Mouse (Mus musculus): Measurements from ENCODE around the gene Dmwd. TPM values are rescaled to one million over a fixed set of nuclear protein-coding genes. Genes with fewer than 3 reads are reported as not detected.

The Dmwd gene
- polyA plus RNA-seq, 1 experiment = 59.8 TPM

GRCm38 (mm10) chr7:19048006-19048527 is 28.0 kb upstream of the Dmwd start:
- H3K27me3 ChIP-seq (replicated peaks; ENCODE audit: control insufficient read depth, insufficient read depth, low read length) = no peaks in the 10 kb centered on the region
- WGBS = 85% methylated on average over 14 of the region's 14 CpGs
- no peak for TF ChIP-seq POLR2A (IDR thresholded peaks at IDR 0.05; ENCODE audit: low read depth, low read length)
- TF ChIP-seq CTCF (conservative IDR thresholded peaks at IDR 0.05; ENCODE audit: insufficient read depth, insufficient read length, low read depth, low read length) = no peak

GRCm38 (mm10) chr7:19049252-19049651 is 26.8 kb upstream of the Dmwd start:
- Histone ChIP-seq H3K27me3 (replicated peaks; ENCODE audit: control insufficient read depth, insufficient read depth, low read length) (no peaks in the 10 kb centered on the region), H3K4me1 (ENCODE audit: control insufficient read depth, insufficient read depth, low read length) (no peaks in the 10 kb centered on the region), H3K4me3 (ENCODE audit: insufficient read depth, low read depth, low read length) (no peak overlapping the region), H3K36me3 (ENCODE audit: control insufficient read depth, insufficient read depth, low read length) (peaks cover 2% of the 10 kb centered on the region; the same call in 1 of the 2 replicates), H3K27ac (ENCODE audit: insufficient read depth, low read depth, low read length) (no peak overlapping the region)
- 85% methylated on average over 5 of the region's 5 CpGs for WGBS
- no peak for DNase-seq
- TF ChIP-seq CTCF (conservative IDR thresholded peaks at IDR 0.05; ENCODE audit: insufficient read depth, insufficient read length, low read depth, low read length) = no peak
- TF ChIP-seq POLR2A (IDR thresholded peaks at IDR 0.05; ENCODE audit: low read depth, low read length) = no peak

More at GRCm38 (mm10) chr7:19048006-19048527, 28.0 kb upstream of the Dmwd start:
- peaks cover 2% of the 10 kb centered on the region; the same call in 1 of the 2 replicates for H3K36me3 ChIP-seq (ENCODE audit: control insufficient read depth, insufficient read depth, low read length)
- no peak overlapping the region for H3K4me3 ChIP-seq (ENCODE audit: insufficient read depth, low read depth, low read length)
- H3K4me1 ChIP-seq (ENCODE audit: control insufficient read depth, insufficient read depth, low read length) = no peaks in the 10 kb centered on the region
- DNase-seq = no peak
- no peak overlapping the region for H3K27ac ChIP-seq (ENCODE audit: insufficient read depth, low read depth, low read length)

DNA sequence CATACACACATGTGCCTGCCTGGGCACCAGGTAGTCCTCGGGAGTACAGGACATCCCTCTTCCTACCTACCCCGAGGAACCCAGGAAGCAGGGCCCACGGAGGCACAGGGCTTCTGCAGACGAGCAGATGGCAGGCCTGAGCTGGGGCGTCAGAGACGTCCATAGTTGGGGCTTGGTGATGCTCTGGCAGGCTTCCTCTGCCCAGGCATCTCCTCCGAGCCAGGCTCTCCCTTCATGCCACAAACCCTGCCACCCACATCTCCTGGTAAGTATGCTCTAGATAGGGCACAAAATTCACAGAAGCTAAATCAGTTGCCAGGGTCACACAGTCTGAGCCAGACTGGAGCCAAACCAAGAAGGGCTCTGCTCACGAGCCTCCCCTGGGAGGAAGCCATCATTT is 25.9 kb upstream of the Dmwd start:
- H3K27ac ChIP-seq (ENCODE audit: insufficient read depth, low read depth, low read length) = no peak overlapping the region
- peaks cover 2% of the 10 kb centered on the region; the same call in 1 of the 2 replicates for H3K36me3 ChIP-seq (ENCODE audit: control insufficient read depth, insufficient read depth, low read length)
- TF ChIP-seq CTCF (conservative IDR thresholded peaks at IDR 0.05; ENCODE audit: insufficient read depth, insufficient read length, low read depth, low read length) = no peak
- TF ChIP-seq POLR2A (IDR thresholded peaks at IDR 0.05; ENCODE audit: low read depth, low read length) = no peak
- no peaks in the 10 kb centered on the region for H3K4me1 ChIP-seq (ENCODE audit: control insufficient read depth, insufficient read depth, low read length)
- no peak for DNase-seq
- WGBS = 78% methylated on average over 8 of the region's 8 CpGs
- no peaks in the 10 kb centered on the region for H3K27me3 ChIP-seq (replicated peaks; ENCODE audit: control insufficient read depth, insufficient read depth, low read length)
- no peak overlapping the region for H3K4me3 ChIP-seq (ENCODE audit: insufficient read depth, low read depth, low read length)

DNA sequence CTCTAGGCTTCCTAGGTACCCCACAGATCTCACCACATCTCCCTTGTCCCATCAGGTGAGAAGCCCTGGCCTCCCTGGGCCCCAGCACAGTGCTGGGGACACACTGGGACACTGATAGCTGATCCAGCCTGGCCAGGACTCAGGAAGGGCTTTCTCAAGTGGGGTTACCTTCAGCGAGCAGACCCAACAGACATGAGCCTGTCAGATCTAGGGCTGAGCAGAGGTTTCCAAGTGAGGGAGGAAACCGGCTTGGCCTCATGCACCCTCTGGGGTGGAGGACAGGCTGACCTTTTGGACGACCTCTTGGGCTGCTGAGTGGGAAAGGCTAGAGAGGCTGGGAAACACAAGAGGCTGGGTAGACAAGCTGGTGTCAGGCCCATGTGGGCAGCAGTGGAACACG is 24.9 kb upstream of the Dmwd start:
- 58% methylated on average over 4 of the region's 4 CpGs for WGBS
- no peak for TF ChIP-seq POLR2A (IDR thresholded peaks at IDR 0.05; ENCODE audit: low read depth, low read length)
- TF ChIP-seq CTCF (conservative IDR thresholded peaks at IDR 0.05; ENCODE audit: insufficient read depth, insufficient read length, low read depth, low read length) = no peak
- Histone ChIP-seq H3K36me3 (ENCODE audit: control insufficient read depth, insufficient read depth, low read length) (peaks cover 2% of the 10 kb centered on the region; the same call in 1 of the 2 replicates), H3K27ac (ENCODE audit: insufficient read depth, low read depth, low read length) (no peak overlapping the region), H3K27me3 (replicated peaks; ENCODE audit: control insufficient read depth, insufficient read depth, low read length) (no peaks in the 10 kb centered on the region), H3K4me3 (ENCODE audit: insufficient read depth, low read depth, low read length) (no peak overlapping the region), H3K4me1 (ENCODE audit: control insufficient read depth, insufficient read depth, low read length) (no peaks in the 10 kb centered on the region)
- no peak for DNase-seq

DNA sequence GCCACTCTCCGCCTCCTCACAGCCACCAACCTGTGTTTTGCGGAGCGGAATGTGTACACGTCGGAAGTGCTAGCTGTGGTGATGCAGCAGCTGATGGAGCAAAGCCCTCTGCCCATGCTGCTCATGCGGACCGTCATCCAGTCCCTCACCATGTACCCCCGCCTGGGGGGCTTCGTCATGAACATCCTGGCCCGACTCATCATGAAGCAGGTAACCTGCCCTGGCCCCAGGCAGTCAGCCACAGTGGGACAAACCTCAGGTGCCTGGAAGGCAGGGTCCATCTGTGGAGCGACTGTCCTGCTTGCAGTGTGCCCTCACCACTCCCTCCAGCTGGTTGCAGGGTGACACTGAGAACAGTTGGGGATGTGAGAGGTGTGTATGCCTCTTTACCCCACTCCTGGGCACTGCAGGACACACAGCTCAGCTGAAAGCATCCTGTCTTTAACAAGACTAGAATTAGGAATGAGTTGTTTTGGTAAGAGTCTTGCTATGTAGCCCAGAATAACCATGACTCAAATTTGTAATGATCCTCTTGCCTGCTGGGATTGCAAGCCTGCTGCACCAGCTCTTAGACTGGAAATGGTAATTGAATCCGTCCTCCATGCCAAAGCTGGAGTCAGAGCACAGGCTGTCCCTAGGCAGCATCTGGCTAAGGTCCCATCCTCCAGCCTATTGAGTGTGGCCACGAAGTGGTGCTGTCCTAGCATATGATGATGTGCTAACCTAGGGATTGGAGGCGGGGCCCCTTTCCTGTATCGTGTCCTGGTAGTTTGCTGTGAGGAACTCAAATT is 23.5 kb upstream of the Dmwd start:
- Histone ChIP-seq H3K27ac (ENCODE audit: insufficient read depth, low read depth, low read length) (no peak overlapping the region), H3K4me1 (ENCODE audit: control insufficient read depth, insufficient read depth, low read length) (no peaks in the 10 kb centered on the region), H3K27me3 (replicated peaks; ENCODE audit: control insufficient read depth, insufficient read depth, low read length) (no peaks in the 10 kb centered on the region), H3K36me3 (ENCODE audit: control insufficient read depth, insufficient read depth, low read length) (peaks cover 2% of the 10 kb centered on the region; the same call in 1 of the 2 replicates), H3K4me3 (ENCODE audit: insufficient read depth, low read depth, low read length) (no peak overlapping the region)
- WGBS = 91% methylated on average over 15 of the region's 15 CpGs
- TF ChIP-seq CTCF (conservative IDR thresholded peaks at IDR 0.05; ENCODE audit: insufficient read depth, insufficient read length, low read depth, low read length) (no peak), POLR2A (IDR thresholded peaks at IDR 0.05; ENCODE audit: low read depth, low read length) (no peak)
- DNase-seq = no peak

GRCm38 (mm10) chr7:19053136-19053532 is 22.9 kb upstream of the Dmwd start:
- Histone ChIP-seq H3K4me3 (ENCODE audit: insufficient read depth, low read depth, low read length) (no peak overlapping the region), H3K4me1 (ENCODE audit: control insufficient read depth, insufficient read depth, low read length) (no peaks in the 10 kb centered on the region), H3K27ac (ENCODE audit: insufficient read depth, low read depth, low read length) (no peak overlapping the region), H3K36me3 (ENCODE audit: control insufficient read depth, insufficient read depth, low read length) (peaks cover 2% of the 10 kb centered on the region; the same call in 1 of the 2 replicates), H3K27me3 (replicated peaks; ENCODE audit: control insufficient read depth, insufficient read depth, low read length) (no peaks in the 10 kb centered on the region)
- no peak for DNase-seq
- 89% methylated on average over 7 of the region's 7 CpGs for WGBS
- TF ChIP-seq POLR2A (IDR thresholded peaks at IDR 0.05; ENCODE audit: low read depth, low read length) (no peak), CTCF (conservative IDR thresholded peaks at IDR 0.05; ENCODE audit: insufficient read depth, insufficient read length, low read depth, low read length) (no peak)

GRCm38 (mm10) chr7:19054047-19054776 is 21.8 kb upstream of the Dmwd start, which contains the start of gene Rsph6a:
Rsph6a (plus strand) TSS chr7:19054690.
- no peak within 1 kb of the TSS for H3K27ac ChIP-seq (ENCODE audit: insufficient read depth, low read depth, low read length)
- peaks cover 2% of the 10 kb centered on the region; the same call in 1 of the 2 replicates for H3K36me3 ChIP-seq (ENCODE audit: control insufficient read depth, insufficient read depth, low read length)
- WGBS = 34% methylated on average over 33 of the region's 33 CpGs
- no peaks in the 10 kb centered on the region for H3K4me1 ChIP-seq (ENCODE audit: control insufficient read depth, insufficient read depth, low read length)
- H3K4me3 ChIP-seq (ENCODE audit: insufficient read depth, low read depth, low read length) = no peak within 1 kb of the TSS
- peak; percentile 45; the same call in 1 of the 2 replicates for TF ChIP-seq CTCF (conservative IDR thresholded peaks at IDR 0.05; ENCODE audit: insufficient read depth, insufficient read length, low read depth, low read length)
- TF ChIP-seq POLR2A (IDR thresholded peaks at IDR 0.05; ENCODE audit: low read depth, low read length) = no peak
- no peak for DNase-seq
- H3K27me3 ChIP-seq (replicated peaks; ENCODE audit: control insufficient read depth, insufficient read depth, low read length) = no peaks in the 10 kb centered on the region
